Comparison of ENCODE assay signal across 8 mouse cellular contexts in the genomic region with DNA sequence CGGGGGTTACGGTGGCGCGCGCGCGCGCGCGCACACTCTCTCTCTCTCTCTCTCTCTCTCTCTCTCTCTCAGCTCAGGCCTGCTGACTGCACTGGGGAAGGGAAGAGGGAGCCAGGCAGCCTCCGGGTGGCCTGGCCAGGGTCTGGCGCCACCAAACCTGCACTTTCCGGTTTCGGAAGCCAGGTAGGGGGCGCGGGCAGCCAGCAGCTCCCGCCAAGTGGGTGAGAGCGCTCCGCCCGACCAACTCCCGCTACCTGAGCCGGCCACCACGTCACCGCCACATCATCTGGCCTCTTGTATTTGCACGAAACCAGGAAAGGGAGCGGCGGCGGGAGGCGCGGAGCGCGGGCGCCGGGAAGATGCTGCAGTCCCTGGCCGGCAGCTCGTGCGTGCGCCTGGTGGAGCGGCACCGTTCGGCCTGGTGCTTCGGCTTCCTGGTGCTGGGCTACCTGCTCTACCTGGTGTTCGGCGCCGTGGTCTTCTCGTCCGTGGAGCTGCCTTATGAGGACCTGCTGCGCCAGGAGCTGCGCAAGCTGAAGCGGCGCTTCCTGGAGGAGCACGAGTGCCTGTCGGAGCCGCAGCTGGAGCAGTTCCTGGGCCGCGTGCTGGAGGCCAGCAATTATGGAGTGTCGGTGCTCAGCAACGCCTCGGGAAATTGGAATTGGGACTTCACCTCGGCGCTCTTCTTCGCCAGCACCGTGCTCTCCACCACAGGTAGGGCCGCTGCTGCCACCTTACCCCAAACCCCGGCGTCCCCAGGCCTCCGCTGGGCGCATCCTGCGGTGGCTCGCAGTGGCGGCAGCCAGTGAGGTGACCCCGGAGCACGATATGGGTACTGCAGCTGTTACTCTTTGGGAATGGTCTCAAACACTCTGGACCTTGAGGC. TPM values are rescaled to one million over a fixed set of nuclear protein-coding genes. Genes with fewer than 3 reads are reported as not detected.
DNase-seq lines count a peak whose midpoint lies in the region; ATAC-seq lines count a peak whose summit lies in the region.

A gene (plus strand): TSS at position 70 of the 886 bp plus-strand sequence.

- no peaks in the 10 kb centered on the region for H3K9me3 ChIP-seq in embryonic facial prominence, embryonic 14.5 days (ENCODE audit: control insufficient read depth, low read length)
- H3K9me3 ChIP-seq in hindbrain, embryonic 13.5 days: no peaks in the 10 kb centered on the region
- H3K9me3 ChIP-seq in lung, embryonic 16.5 days (ENCODE audit: control insufficient read depth, low read length): no peaks in the 10 kb centered on the region

- H3K9ac ChIP-seq in embryonic facial prominence, embryonic 14.5 days (ENCODE audit: low read depth, low read length): peak within 1 kb of the TSS; percentile 75
- H3K9ac ChIP-seq in hindbrain, embryonic 13.5 days: peak within 1 kb of the TSS; percentile 80
- H3K9ac ChIP-seq in lung, embryonic 16.5 days (ENCODE audit: low read length): peak within 1 kb of the TSS; percentile 68

- ATAC-seq in embryonic facial prominence, embryonic 14.5 days (ENCODE audit: low read depth): peak; percentile 81
- ATAC-seq in hindbrain, embryonic 13.5 days (ENCODE audit: low FRiP score): peak; percentile 84
- peak; percentile 85 for ATAC-seq in lung, embryonic 16.5 days (ENCODE audit: low read depth)
- no peak for ATAC-seq in monocyte, adult 5-6 weeks (replicated peaks; ENCODE audit: insufficient number of reproducible peaks, low FRiP score, low TSS enrichment, poor library complexity, severe bottlenecking)

- H3K36me3 ChIP-seq in embryonic facial prominence, embryonic 14.5 days (ENCODE audit: control insufficient read depth, insufficient read depth, low read length): no peaks in the 10 kb centered on the region
- no peaks in the 10 kb centered on the region for H3K36me3 ChIP-seq in hindbrain, embryonic 13.5 days
- H3K36me3 ChIP-seq in lung, embryonic 16.5 days (ENCODE audit: control insufficient read depth, insufficient read depth, low read length): no peaks in the 10 kb centered on the region

- H3K4me2 ChIP-seq in embryonic facial prominence, embryonic 14.5 days (ENCODE audit: low read depth, low read length): peak within 1 kb of the TSS; percentile 90
- peak within 1 kb of the TSS; percentile 90 for H3K4me2 ChIP-seq in hindbrain, embryonic 13.5 days
- H3K4me2 ChIP-seq in lung, embryonic 16.5 days (ENCODE audit: low read depth, low read length): peak within 1 kb of the TSS; percentile 67

- H3K4me1 ChIP-seq in embryonic facial prominence, embryonic 14.5 days (ENCODE audit: control insufficient read depth, insufficient read depth, low read length): peaks cover 20% of the 10 kb centered on the region
- H3K4me1 ChIP-seq in hindbrain, embryonic 13.5 days (replicated peaks): peaks cover 42% of the 10 kb centered on the region
- H3K4me1 ChIP-seq in lung, embryonic 16.5 days (replicated peaks; ENCODE audit: control insufficient read depth, insufficient read depth, low read length): peaks cover 4% of the 10 kb centered on the region

- WGBS in embryonic facial prominence, embryonic 14.5 days: 1% methylated on average over 39 of the region's 73 CpGs
- WGBS in hindbrain, embryonic 13.5 days: under 1% methylated on average over 73 of the region's 73 CpGs
- WGBS in lung, embryonic 16.5 days: under 1% methylated on average over 64 of the region's 73 CpGs

- peaks cover 22% of the 10 kb centered on the region; the same call in 1 of the 2 replicates for H3K27me3 ChIP-seq in embryonic facial prominence, embryonic 14.5 days (replicated peaks; ENCODE audit: control insufficient read depth, insufficient read depth, low read length)
- peaks cover 58% of the 10 kb centered on the region for H3K27me3 ChIP-seq in hindbrain, embryonic 13.5 days
- H3K27me3 ChIP-seq in lung, embryonic 16.5 days (ENCODE audit: control insufficient read depth, insufficient read depth, low read depth, low read length): peaks cover 23% of the 10 kb centered on the region

- peak within 1 kb of the TSS; percentile 61 for H3K27ac ChIP-seq in embryonic facial prominence, embryonic 14.5 days (replicated peaks; ENCODE audit: low read depth, low read length)
- peak within 1 kb of the TSS; percentile 80 for H3K27ac ChIP-seq in hindbrain, embryonic 13.5 days
- H3K27ac ChIP-seq in lung, embryonic 16.5 days (ENCODE audit: low read length): peak within 1 kb of the TSS; percentile 76

- peak within 1 kb of the TSS; percentile 63 for H3K4me3 ChIP-seq in embryonic facial prominence, embryonic 14.5 days (ENCODE audit: low read depth, low read length)
- H3K4me3 ChIP-seq in hindbrain, embryonic 13.5 days: peak within 1 kb of the TSS; percentile 64
- H3K4me3 ChIP-seq in lung, embryonic 16.5 days (ENCODE audit: low read length): peak within 1 kb of the TSS; percentile 60

- peak; percentile 49 for DNase-seq in ovary, adult 18-20 months (ENCODE audit: low spot score)
- no peak for DNase-seq in ovary, postnatal 10 days (ENCODE audit: low spot score)
- peak; percentile 82 for DNase-seq in embryonic facial prominence, embryonic 14.5 days (ENCODE audit: low spot score)
- peak; percentile 56 to 81 for DNase-seq in layer of hippocampus, postnatal 25 days (ENCODE audit: extremely low spot score in 1 of 2, low spot score in 1 of 2)
- DNase-seq in right cerebral cortex, postnatal 14 days: peak; percentile 72

RNA-seq across cellular contexts. Expression of the gene that starts here (rescaled TPM):
- 25.1 and 27.3 TPM in 2 replicates for polyA plus RNA-seq in embryonic facial prominence, embryonic 14.5 days (2014; fragmentation: Nextera tagmentation; extraction: Ambion mirVana)
- 10.1 and 13.0 TPM in 2 replicates for polyA plus RNA-seq in hindbrain, embryonic 13.5 days (2015; fragmentation: Nextera tagmentation; extraction: Ambion mirVana)
- 10 to 100 TPM; 78.3 to 82.5 TPM for total RNA-seq in layer of hippocampus, postnatal 25 days (2021)
- polyA plus RNA-seq in lung, embryonic 16.5 days (2015; fragmentation: Nextera tagmentation; extraction: Ambion mirVana): 55.9 and 59.0 TPM in 2 replicates
- total RNA-seq in monocyte, adult 5-6 weeks (2017): not detected in 3 replicates

Comparison
In these comparisons a context has a peak if more than half of its experiments do, and no peak if none do; other contexts are left out.
1. RNA of the gene that starts here (total RNA-seq): 78.3 to 82.5 TPM in layer of hippocampus, postnatal 25 days; not detected in monocyte, adult 5-6 weeks; every median in the first group is over 10 times any median in the second.
2. Peak in every context shown above with its lines, with median percentiles within 50 percentile points of each other: H3K27ac ChIP-seq, H3K4me2 ChIP-seq, H3K4me3 ChIP-seq and H3K9ac ChIP-seq.